Mouse (Mus musculus) liver, embryonic 13.5 days (tissue): Measurements from ENCODE around the gene Lfng. TPM values are rescaled to one million over a fixed set of nuclear protein-coding genes. Genes with fewer than 3 reads are reported as not detected.
A peak's percentile ranks its signal among the peaks of the same experiment; 100 is the strongest.

ENCODE experiments used
- ATAC-seq: fragments of 200-750 bp; cut with Nextera tagmentation; 2 replicates; pipeline ENCODE4 v1.8.0; 2017; ENCODE audit warnings: low read depth, mild to moderate bottlenecking, moderate number of reproducible peaks, moderate library complexity
- DNase-seq: peaks from one replicate; pipeline ENCODE4 v3.0.0; 2022
- H3K27ac ChIP-seq: fragments of 300-500 bp; sonication (generic); 2 replicates; pipeline ENCODE4 v1.5.1; 2015; ENCODE audit warnings: moderate library complexity, mild to moderate bottlenecking, inconsistent platforms
- H3K27me3 ChIP-seq: fragments of 300-500 bp; sonication (generic); 2 replicates; pipeline ENCODE4 v1.6.1; 2015; ENCODE audit warnings: mild to moderate bottlenecking, inconsistent platforms
- H3K36me3 ChIP-seq: fragments of 300-500 bp; sonication (generic); 2 replicates; pipeline ENCODE4 v1.6.1; 2015; ENCODE audit warnings: mild to moderate bottlenecking, inconsistent platforms
- H3K4me1 ChIP-seq: fragments of 300-500 bp; sonication (generic); replicated peaks from 2 replicates; pipeline ENCODE4 v1.6.1; 2015; ENCODE audit warnings: inconsistent platforms
- H3K4me2 ChIP-seq: fragments of 300-500 bp; sonication (generic); 2 replicates; pipeline ENCODE4 v1.6.1; 2015; ENCODE audit warnings: inconsistent platforms, mild to moderate bottlenecking, moderate library complexity
- H3K4me3 ChIP-seq: fragments of 300-500 bp; sonication (generic); replicated peaks from 2 replicates; pipeline ENCODE4 v1.5.1; 2015; ENCODE audit warnings: mild to moderate bottlenecking, inconsistent platforms
- H3K9ac ChIP-seq: fragments of 300-500 bp; sonication (generic); 2 replicates; pipeline ENCODE4 v1.6.1; 2015; ENCODE audit warnings: mild to moderate bottlenecking, inconsistent platforms
- H3K9me3 ChIP-seq: fragments of 300-500 bp; sonication (generic); replicated peaks from 2 replicates; pipeline ENCODE4 v1.6.1; 2016; ENCODE audit warnings: inconsistent platforms
- WGBS: fragments of 180-500 bp; shearing (Covaris S2); methylation state at CpG from one replicate; pipeline ENCODE4 v1.1.7; 2015; ENCODE audit not compliant: insufficient replicate concordance; 5-methylcytosine and 5-hydroxymethylcytosine counted together
- polyA plus RNA-seq: library from polyadenylated mRNA; unstranded; fragments of >200 nt; fragmentation: Nextera tagmentation; extraction: Ambion mirVana; gene quantifications from 2 replicates; pipeline ENCODE4 v1.2.1, GENCODE M21; 2015

Lfng gene
- polyA plus RNA-seq, 1 experiment from 2014 or later, result 8.0 TPM

GRCm38 (mm10) chr5:140642076-140642475, 35.0 kb downstream of the Lfng start:
- no peaks in the 10 kb centered on the region for H3K27me3 ChIP-seq
- DNase-seq (no peak), ATAC-seq (no peak)
- no peaks in the 10 kb centered on the region for H3K9me3 ChIP-seq
- WGBS, result 18% methylated on average over 3 of the region's 3 CpGs
- H3K9ac ChIP-seq, result no peak overlapping the region
- H3K27ac ChIP-seq, result peak overlapping the region; percentile 92
- no peak overlapping the region for H3K4me2 ChIP-seq
- peaks cover 79% of the 10 kb centered on the region for H3K4me1 ChIP-seq
- H3K36me3 ChIP-seq, result peaks cover 21% of the 10 kb centered on the region
- H3K4me3 ChIP-seq, result no peak overlapping the region

DNA sequence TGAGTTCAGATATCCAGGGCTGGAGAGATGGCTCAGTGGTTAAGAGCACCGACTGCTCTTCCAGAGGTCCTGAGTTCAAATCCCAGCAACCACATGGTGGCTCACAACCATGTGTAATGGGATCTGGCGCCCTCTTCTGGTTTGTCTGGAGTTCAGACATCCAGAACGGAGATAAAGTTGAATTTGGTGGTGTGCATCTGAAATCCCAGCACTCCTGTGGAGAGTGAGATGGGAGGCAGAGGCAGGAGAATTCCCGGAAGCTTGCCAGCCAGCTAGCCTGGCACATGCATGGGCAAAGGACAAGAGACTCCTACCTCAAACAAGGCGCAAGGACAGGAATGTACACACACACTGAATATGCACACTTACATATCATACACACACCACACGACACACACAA, 37.1 kb downstream of the Lfng start:
- Histone ChIP-seq H3K9me3 (no peaks in the 10 kb centered on the region), H3K9ac (peak overlapping the region; percentile 96; the same call in 1 of the 2 replicates), H3K4me2 (peak overlapping the region; percentile 69), H3K4me3 (peak overlapping the region; percentile 29), H3K27ac (peak overlapping the region; percentile 92), H3K4me1 (peaks cover 84% of the 10 kb centered on the region), H3K36me3 (peaks cover 7% of the 10 kb centered on the region; the same call in 1 of the 2 replicates), H3K27me3 (no peaks in the 10 kb centered on the region)
- DNase-seq, result no peak
- no peak for ATAC-seq
- 62% methylated on average over 6 of the region's 6 CpGs for WGBS

- peaks cover 7% of the 10 kb centered on the region; the same call in 1 of the 2 replicates for H3K36me3 ChIP-seq
- H3K9me3 ChIP-seq, result no peaks in the 10 kb centered on the region
- peak overlapping the region; percentile 29 for H3K4me3 ChIP-seq
- H3K27me3 ChIP-seq, result no peaks in the 10 kb centered on the region
- WGBS, result 18% methylated on average over 15 of the region's 15 CpGs
- H3K27ac ChIP-seq, result peak overlapping the region; percentile 92
- ATAC-seq, result peak; percentile 72
- peak overlapping the region; percentile 96 for H3K9ac ChIP-seq
- H3K4me1 ChIP-seq, result peaks cover 89% of the 10 kb centered on the region
- peak; percentile 77 for DNase-seq
- H3K4me2 ChIP-seq, result peak overlapping the region; percentile 69
These were observed 37.6 kb downstream of the Lfng start for GRCm38 (mm10) chr5:140644702-140645201.

- no peak for ATAC-seq
- Histone ChIP-seq H3K4me1 (peaks cover 95% of the 10 kb centered on the region), H3K27ac (peak overlapping the region; percentile 92), H3K4me3 (peak overlapping the region; percentile 29), H3K4me2 (peak overlapping the region; percentile 69), H3K9me3 (no peaks in the 10 kb centered on the region), H3K27me3 (no peaks in the 10 kb centered on the region), H3K9ac (peak overlapping the region; percentile 96), H3K36me3 (0 out of 2 replicates have a peak, but pooled peaks cover 2% of the 10 kb centered on the region)
- DNase-seq, result peak; percentile 30
- WGBS, result 29% methylated on average over 4 of the region's 4 CpGs
These were observed 38.3 kb downstream of the Lfng start for GRCm38 (mm10) chr5:140645454-140645853.

DNA sequence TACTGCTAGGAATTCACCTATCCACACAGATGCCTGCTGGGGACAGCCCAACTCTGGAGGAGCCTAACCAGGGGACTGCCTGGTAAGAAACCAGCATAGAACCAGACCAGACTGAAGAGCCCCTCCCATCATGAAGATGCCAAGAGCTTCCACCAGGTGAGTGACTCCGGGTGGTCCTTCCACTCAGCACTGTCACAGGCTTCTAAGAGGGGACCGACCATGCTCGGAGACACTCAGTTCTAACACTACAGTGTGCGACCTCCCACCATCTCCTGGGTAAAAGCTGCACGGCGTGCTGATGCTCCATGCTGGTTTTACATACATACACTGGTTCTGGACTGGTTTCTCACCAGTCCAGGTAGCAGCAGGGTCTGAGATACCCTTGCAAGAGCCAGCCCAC, 39.1 kb downstream of the Lfng start:
- ATAC-seq (no peak), DNase-seq (no peak)
- H3K4me1 ChIP-seq, result peaks cover 95% of the 10 kb centered on the region
- H3K4me2 ChIP-seq, result peak overlapping the region; percentile 100
- 87% methylated on average over 6 of the region's 6 CpGs for WGBS
- H3K4me3 ChIP-seq, result no peak overlapping the region
- 0 out of 2 replicates have a peak, but pooled peaks cover 2% of the 10 kb centered on the region for H3K36me3 ChIP-seq
- peak overlapping the region; percentile 92 for H3K27ac ChIP-seq
- H3K27me3 ChIP-seq, result peaks cover 5% of the 10 kb centered on the region; the same call in 1 of the 2 replicates
- no peaks in the 10 kb centered on the region for H3K9me3 ChIP-seq
- H3K9ac ChIP-seq, result peak overlapping the region; percentile 96

GRCm38 (mm10) chr5:140647031-140647760, 40.1 kb downstream of the Lfng start:
- H3K9me3 ChIP-seq, result no peaks in the 10 kb centered on the region
- H3K27ac ChIP-seq, result peak overlapping the region; percentile 92
- H3K4me2 ChIP-seq, result peak overlapping the region; percentile 100
- H3K4me3 ChIP-seq, result peak overlapping the region; percentile 94
- H3K27me3 ChIP-seq, result peaks cover 6% of the 10 kb centered on the region; the same call in 1 of the 2 replicates
- H3K9ac ChIP-seq, result peak overlapping the region; percentile 96
- 74% methylated on average over 13 of the region's 13 CpGs for WGBS
- no peak for ATAC-seq
- peaks cover 90% of the 10 kb centered on the region for H3K4me1 ChIP-seq
- no peak for DNase-seq
- H3K36me3 ChIP-seq, result 0 out of 2 replicates have a peak, but pooled peaks cover 2% of the 10 kb centered on the region

- Histone ChIP-seq H3K9ac (peak overlapping the region; percentile 96), H3K4me1 (peaks cover 83% of the 10 kb centered on the region), H3K27ac (peak overlapping the region; percentile 79), H3K4me2 (peak overlapping the region; percentile 100), H3K36me3 (0 out of 2 replicates have a peak, but pooled peaks cover 2% of the 10 kb centered on the region), H3K27me3 (peaks cover 6% of the 10 kb centered on the region; the same call in 1 of the 2 replicates), H3K4me3 (peak overlapping the region; percentile 94), H3K9me3 (no peaks in the 10 kb centered on the region)
- 17% methylated on average over 13 of the region's 13 CpGs for WGBS
- no peak for ATAC-seq
- no peak for DNase-seq
These were observed 40.9 kb downstream of the Lfng start for GRCm38 (mm10) chr5:140647821-140648518.

DNA sequence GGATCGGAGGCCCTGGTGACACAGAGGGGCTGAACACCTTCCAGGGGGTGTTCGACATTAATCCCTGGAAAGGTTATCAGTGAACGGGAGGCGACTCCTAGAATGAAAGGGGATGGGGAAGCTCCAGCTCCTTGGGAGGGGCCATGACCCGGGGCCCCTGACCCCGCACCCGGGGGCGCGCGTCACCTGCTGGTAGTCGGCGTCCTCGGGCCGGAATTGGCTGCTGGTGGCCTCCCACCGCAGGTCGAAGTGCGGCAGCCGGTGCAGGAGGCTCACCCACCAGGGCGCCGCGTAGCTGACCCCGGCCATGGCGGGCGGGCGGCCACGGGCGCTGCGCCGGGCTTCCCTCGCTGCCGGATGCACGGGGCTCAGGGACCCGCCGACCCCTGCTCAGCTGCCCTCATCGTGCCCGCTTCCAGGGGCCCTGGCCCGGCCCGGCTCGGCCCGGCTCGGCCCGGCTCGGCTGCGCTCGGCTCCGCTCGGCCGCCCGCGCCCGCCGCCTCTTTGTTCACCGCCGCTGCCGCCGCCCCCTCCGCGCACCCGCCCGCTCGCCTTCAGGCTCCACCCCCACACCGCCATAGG, 41.5 kb downstream of the Lfng start, which contains the start of gene Ttyh3:
Gene Ttyh3, minus strand, starts transcription at position 513 of the 582 bp plus-strand sequence.
- peak within 1 kb of the TSS; percentile 100 for H3K4me2 ChIP-seq
- H3K27me3 ChIP-seq, result peaks cover 6% of the 10 kb centered on the region; the same call in 1 of the 2 replicates
- H3K27ac ChIP-seq, result peak within 1 kb of the TSS; percentile 79
- H3K4me3 ChIP-seq, result peak within 1 kb of the TSS; percentile 94
- H3K4me1 ChIP-seq, result peaks cover 76% of the 10 kb centered on the region
- DNase-seq, result peak; percentile 42
- H3K36me3 ChIP-seq, result 0 out of 2 replicates have a peak, but pooled peaks cover 2% of the 10 kb centered on the region
- H3K9ac ChIP-seq, result peak within 1 kb of the TSS; percentile 96
- WGBS, result 2% methylated on average over 51 of the region's 62 CpGs
- no peaks in the 10 kb centered on the region for H3K9me3 ChIP-seq
- peak; percentile 1 for ATAC-seq

DNA sequence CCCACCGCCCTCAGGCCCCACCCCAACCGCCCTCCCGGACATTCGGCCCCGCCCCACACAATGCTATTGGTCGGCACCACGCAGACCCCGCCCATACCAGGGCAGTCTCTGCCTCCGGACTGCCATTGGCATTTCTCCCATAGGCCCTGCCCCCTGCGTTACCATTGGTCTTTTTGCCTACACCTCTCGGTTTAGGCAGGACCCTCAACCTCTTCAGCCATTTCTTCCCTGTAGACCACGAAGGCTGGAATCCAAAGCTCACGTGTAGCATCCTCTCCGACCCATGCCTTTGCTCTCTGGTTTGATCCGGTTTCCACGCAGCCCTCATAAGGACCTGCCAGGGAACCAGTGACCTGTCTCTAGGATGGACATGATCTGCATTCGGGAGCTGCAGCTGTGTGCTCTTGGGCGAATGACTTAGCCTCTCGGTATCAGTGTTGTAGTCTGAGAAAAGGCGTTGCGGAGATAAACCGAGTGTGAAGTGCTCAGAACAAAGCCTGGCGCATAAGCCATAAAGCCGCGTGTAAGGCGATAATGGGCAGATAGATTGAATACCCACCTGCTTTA, 42.1 kb downstream of the Lfng start:
- peak overlapping the region; percentile 74 for H3K27ac ChIP-seq
- H3K4me2 ChIP-seq, result peak overlapping the region; percentile 100
- H3K4me3 ChIP-seq, result peak overlapping the region; percentile 94
- H3K36me3 ChIP-seq, result 0 out of 2 replicates have a peak, but pooled peaks cover 2% of the 10 kb centered on the region
- peaks cover 74% of the 10 kb centered on the region for H3K4me1 ChIP-seq
- ATAC-seq (peak; percentile 90), DNase-seq (peak; percentile 96)
- 2% methylated on average over 26 of the region's 26 CpGs for WGBS
- H3K9ac ChIP-seq, result peak overlapping the region; percentile 36
- H3K27me3 ChIP-seq, result peaks cover 6% of the 10 kb centered on the region; the same call in 1 of the 2 replicates
- H3K9me3 ChIP-seq, result no peaks in the 10 kb centered on the region

DNA sequence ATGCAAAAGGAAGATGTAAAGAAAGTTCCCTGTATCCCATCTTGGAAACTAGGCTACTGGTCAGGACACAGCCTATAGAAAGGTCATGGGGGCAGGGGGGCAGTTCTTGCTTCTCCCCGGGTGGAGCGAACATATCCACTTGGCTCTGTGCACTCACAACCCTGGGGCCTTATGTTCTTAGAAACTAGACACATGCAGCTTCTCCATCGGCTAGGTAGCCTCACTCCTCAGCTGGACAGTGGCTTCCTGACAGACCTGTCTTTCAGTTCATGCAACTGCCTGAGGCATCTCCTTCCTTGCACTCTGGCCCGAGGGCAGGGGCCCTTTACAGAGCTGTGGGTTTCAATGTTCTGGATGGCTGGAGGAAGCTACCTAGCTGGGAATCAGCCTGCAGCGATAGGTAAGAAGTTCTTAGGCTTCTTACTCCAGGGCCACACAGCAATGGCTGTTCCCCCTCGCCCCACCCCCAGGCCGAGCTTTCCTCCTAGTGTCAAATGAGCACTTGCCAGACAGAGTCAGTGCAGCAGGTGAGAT, 42.8 kb downstream of the Lfng start:
- ATAC-seq (no peak), DNase-seq (no peak)
- Histone ChIP-seq H3K36me3 (0 out of 2 replicates have a peak, but pooled peaks cover 2% of the 10 kb centered on the region), H3K27me3 (peaks cover 6% of the 10 kb centered on the region; the same call in 1 of the 2 replicates), H3K9me3 (no peaks in the 10 kb centered on the region), H3K9ac (peak overlapping the region; percentile 36), H3K4me1 (peaks cover 70% of the 10 kb centered on the region), H3K4me2 (peak overlapping the region; percentile 100), H3K4me3 (peak overlapping the region; percentile 48), H3K27ac (peak overlapping the region; percentile 74)
- WGBS, result 66% methylated on average over 7 of the region's 7 CpGs
